Mouse (Mus musculus): ENCODE data around the gene Vstm2l. TPM values are rescaled to one million over a fixed set of nuclear protein-coding genes. Genes with fewer than 3 reads are reported as not detected.

Gene Vstm2l
- polyA plus RNA-seq, 1 experiment = 0.53 TPM

DNA sequence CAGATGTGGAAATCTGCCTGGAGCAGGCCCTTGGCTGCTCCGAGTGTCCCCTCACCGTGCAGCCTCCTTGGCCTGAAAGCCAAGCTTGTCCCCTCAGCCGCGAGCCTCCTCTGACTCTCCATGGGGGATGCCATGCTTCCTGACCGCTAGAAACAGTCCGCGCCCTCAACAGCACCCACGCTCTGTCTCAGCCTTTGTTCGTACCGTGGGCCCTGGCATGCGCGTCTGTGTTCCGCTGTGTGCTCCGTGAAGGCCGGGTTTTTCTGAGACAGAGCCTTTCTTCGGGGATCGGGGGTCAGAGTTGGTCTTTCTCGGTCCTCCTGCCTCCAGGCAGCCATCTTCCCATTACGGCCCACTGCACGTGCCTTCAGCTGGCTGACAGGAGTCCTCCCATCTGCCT lies 12.9 kb downstream of the Vstm2l start:
- H3K4me1 ChIP-seq (ENCODE audit: control insufficient read depth, insufficient read depth, low read length) = no peaks in the 10 kb centered on the region
- no peak for TF ChIP-seq POLR2A (IDR thresholded peaks at IDR 0.05; ENCODE audit: low read depth, low read length)
- no peak for TF ChIP-seq CTCF (conservative IDR thresholded peaks at IDR 0.05; ENCODE audit: insufficient read depth, insufficient read length, low read depth, low read length)
- 44% methylated on average over 20 of the region's 20 CpGs for WGBS

GRCm38 (mm10) chr2:157927815-157928214 lies 13.4 kb downstream of the Vstm2l start:
- TF ChIP-seq CTCF (conservative IDR thresholded peaks at IDR 0.05; ENCODE audit: insufficient read depth, insufficient read length, low read depth, low read length) = no peak
- no peak for TF ChIP-seq POLR2A (IDR thresholded peaks at IDR 0.05; ENCODE audit: low read depth, low read length)
- H3K4me3 ChIP-seq (ENCODE audit: insufficient read depth, low read depth, low read length) = no peak overlapping the region
- 39% methylated on average over 2 of the region's 2 CpGs for WGBS

More for the DNA sequence above, 12.9 kb downstream of the Vstm2l start:
- no peaks in the 10 kb centered on the region for H3K27me3 ChIP-seq (replicated peaks; ENCODE audit: control insufficient read depth, insufficient read depth, low read length)
- no peaks in the 10 kb centered on the region for H3K36me3 ChIP-seq (ENCODE audit: control insufficient read depth, insufficient read depth, low read length)
- H3K27ac ChIP-seq (ENCODE audit: insufficient read depth, low read depth, low read length) = no peak overlapping the region
- no peak overlapping the region for H3K4me3 ChIP-seq (ENCODE audit: insufficient read depth, low read depth, low read length)
- no peak for DNase-seq

GRCm38 (mm10) chr2:157932655-157933054 lies 18.2 kb downstream of the Vstm2l start:
- Histone ChIP-seq H3K4me3 (ENCODE audit: insufficient read depth, low read depth, low read length) (no peak overlapping the region), H3K4me1 (ENCODE audit: control insufficient read depth, insufficient read depth, low read length) (no peaks in the 10 kb centered on the region), H3K27ac (ENCODE audit: insufficient read depth, low read depth, low read length) (no peak overlapping the region), H3K27me3 (replicated peaks; ENCODE audit: control insufficient read depth, insufficient read depth, low read length) (no peaks in the 10 kb centered on the region), H3K36me3 (ENCODE audit: control insufficient read depth, insufficient read depth, low read length) (no peaks in the 10 kb centered on the region)
- 69% methylated on average over 4 of the region's 4 CpGs for whole genome bisulfite sequencing
- TF ChIP-seq CTCF (conservative IDR thresholded peaks at IDR 0.05; ENCODE audit: insufficient read depth, insufficient read length, low read depth, low read length) (peak; percentile 21; the same call in 1 of the 2 replicates), POLR2A (IDR thresholded peaks at IDR 0.05; ENCODE audit: low read depth, low read length) (no peak)
- DNase-seq = no peak

More at GRCm38 (mm10) chr2:157927815-157928214, 13.4 kb downstream of the Vstm2l start:
- no peak for DNase-seq
- no peaks in the 10 kb centered on the region for H3K36me3 ChIP-seq (ENCODE audit: control insufficient read depth, insufficient read depth, low read length)
- H3K4me1 ChIP-seq (ENCODE audit: control insufficient read depth, insufficient read depth, low read length) = no peaks in the 10 kb centered on the region
- H3K27me3 ChIP-seq (replicated peaks; ENCODE audit: control insufficient read depth, insufficient read depth, low read length) = no peaks in the 10 kb centered on the region
- H3K27ac ChIP-seq (ENCODE audit: insufficient read depth, low read depth, low read length) = no peak overlapping the region

- no peak overlapping the region for H3K4me3 ChIP-seq (ENCODE audit: insufficient read depth, low read depth, low read length)
- TF ChIP-seq CTCF (conservative IDR thresholded peaks at IDR 0.05; ENCODE audit: insufficient read depth, insufficient read length, low read depth, low read length) (no peak), POLR2A (IDR thresholded peaks at IDR 0.05; ENCODE audit: low read depth, low read length) (no peak)
- no peaks in the 10 kb centered on the region for H3K27me3 ChIP-seq (replicated peaks; ENCODE audit: control insufficient read depth, insufficient read depth, low read length)
- no peak overlapping the region for H3K27ac ChIP-seq (ENCODE audit: insufficient read depth, low read depth, low read length)
- no peaks in the 10 kb centered on the region for H3K36me3 ChIP-seq (ENCODE audit: control insufficient read depth, insufficient read depth, low read length)
- H3K4me1 ChIP-seq (ENCODE audit: control insufficient read depth, insufficient read depth, low read length) = no peaks in the 10 kb centered on the region
- 71% methylated on average over 11 of the region's 11 CpGs for WGBS
- DNase-seq = no peak
Measured at GRCm38 (mm10) chr2:157935444-157936171, 21.2 kb downstream of the Vstm2l start.

DNA sequence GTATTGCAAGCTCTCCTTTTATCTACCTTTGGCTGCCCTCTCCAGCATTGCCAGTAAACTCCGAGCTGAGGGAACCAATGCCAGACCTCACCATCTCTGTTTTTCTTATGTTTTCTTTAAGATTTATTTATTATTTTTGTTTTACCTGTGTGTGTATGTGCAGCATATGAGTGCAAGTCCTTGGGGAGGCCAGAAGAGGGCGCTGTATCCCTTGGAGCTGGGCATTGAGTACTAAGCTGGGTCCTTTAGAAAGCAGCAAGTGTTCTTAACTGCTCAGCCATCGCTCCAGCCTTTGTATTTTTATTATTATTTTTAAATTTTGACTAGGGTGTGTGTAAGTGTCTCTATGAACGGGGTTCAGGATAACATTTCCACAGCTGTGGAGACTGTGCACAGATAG lies 22.2 kb downstream of the Vstm2l start:
- no peak overlapping the region for H3K4me3 ChIP-seq (ENCODE audit: insufficient read depth, low read depth, low read length)
- TF ChIP-seq POLR2A (IDR thresholded peaks at IDR 0.05; ENCODE audit: low read depth, low read length) (no peak), CTCF (conservative IDR thresholded peaks at IDR 0.05; ENCODE audit: insufficient read depth, insufficient read length, low read depth, low read length) (no peak)
- 87% methylated on average over 4 of the region's 4 CpGs for WGBS

DNA sequence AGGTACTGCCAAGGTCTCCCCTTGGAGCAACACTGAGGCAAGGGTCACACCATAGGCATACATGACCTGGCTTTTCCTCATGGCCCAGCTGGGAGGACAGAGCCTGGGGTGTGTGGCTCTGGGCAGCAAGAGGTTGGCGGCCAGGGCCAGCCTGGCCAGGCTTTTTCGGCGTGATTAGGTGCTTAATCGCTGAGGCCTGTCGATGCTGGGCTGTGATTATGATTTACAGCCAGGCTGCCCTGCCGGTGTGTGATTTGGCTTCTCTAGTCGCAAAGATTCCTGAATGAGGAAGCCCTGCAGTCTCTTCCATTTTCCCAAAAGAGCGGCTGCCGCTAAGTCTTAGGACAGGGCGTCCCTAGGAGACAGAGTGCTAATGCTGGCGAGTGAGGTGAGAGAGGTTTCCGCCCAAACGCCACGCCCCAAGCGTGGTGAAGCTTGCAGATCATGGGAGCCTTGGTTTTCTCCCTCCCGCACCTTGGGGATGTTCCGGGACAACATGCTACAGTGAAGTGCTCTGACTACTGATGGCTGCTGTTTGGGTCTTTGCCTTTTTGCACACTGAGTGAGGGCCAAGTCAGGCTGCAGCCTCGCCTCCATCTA lies 26.2 kb downstream of the Vstm2l start:
- H3K4me1 ChIP-seq (ENCODE audit: control insufficient read depth, insufficient read depth, low read length) = no peaks in the 10 kb centered on the region
- no peak overlapping the region for H3K4me3 ChIP-seq (ENCODE audit: insufficient read depth, low read depth, low read length)
- H3K27ac ChIP-seq (ENCODE audit: insufficient read depth, low read depth, low read length) = no peak overlapping the region
- H3K27me3 ChIP-seq (replicated peaks; ENCODE audit: control insufficient read depth, insufficient read depth, low read length) = no peaks in the 10 kb centered on the region; the same call in 1 of the 2 replicates
- no peaks in the 10 kb centered on the region for H3K36me3 ChIP-seq (ENCODE audit: control insufficient read depth, insufficient read depth, low read length)
- DNase-seq = no peak
- 10% methylated on average over 18 of the region's 18 CpGs for WGBS
- TF ChIP-seq CTCF (conservative IDR thresholded peaks at IDR 0.05; ENCODE audit: insufficient read depth, insufficient read length, low read depth, low read length) = no peak
- no peak for TF ChIP-seq POLR2A (IDR thresholded peaks at IDR 0.05; ENCODE audit: low read depth, low read length)

More for the DNA sequence above, 22.2 kb downstream of the Vstm2l start:
- Histone ChIP-seq H3K4me1 (ENCODE audit: control insufficient read depth, insufficient read depth, low read length) (no peaks in the 10 kb centered on the region), H3K27ac (ENCODE audit: insufficient read depth, low read depth, low read length) (no peak overlapping the region), H3K27me3 (replicated peaks; ENCODE audit: control insufficient read depth, insufficient read depth, low read length) (no peaks in the 10 kb centered on the region), H3K36me3 (ENCODE audit: control insufficient read depth, insufficient read depth, low read length) (no peaks in the 10 kb centered on the region)
- DNase-seq = no peak

DNA sequence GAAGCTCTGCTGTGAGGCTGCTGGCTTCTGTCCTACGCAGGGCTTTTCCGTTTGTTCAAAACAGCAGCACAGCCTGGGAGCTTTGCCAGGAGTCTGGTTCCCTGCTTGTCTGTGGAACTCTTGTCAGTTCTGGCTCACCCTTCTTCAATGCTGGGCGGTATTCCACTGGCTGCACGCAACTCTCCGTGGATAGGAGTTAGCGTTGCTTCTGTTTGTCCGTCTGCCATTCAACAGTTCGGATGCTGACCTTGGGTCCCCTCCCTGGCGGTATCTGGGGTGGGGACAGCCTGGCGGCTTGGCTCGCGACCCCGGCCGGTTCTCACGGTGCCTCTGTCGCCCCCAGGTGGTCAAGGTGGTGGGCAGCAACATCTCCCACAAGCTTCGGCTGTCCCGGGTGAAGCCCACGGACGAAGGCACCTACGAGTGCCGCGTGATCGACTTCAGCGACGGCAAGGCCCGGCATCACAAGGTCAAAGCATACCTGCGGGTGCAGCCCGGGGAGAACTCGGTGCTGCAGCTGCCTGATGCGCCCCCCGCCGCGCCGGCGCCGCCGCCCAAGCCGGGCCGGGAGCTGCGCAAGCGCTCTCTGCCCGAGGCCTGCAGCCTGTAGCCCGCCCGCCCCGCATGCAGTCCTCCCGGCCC lies 29.2 kb downstream of the Vstm2l start:
- peak; percentile 86 for DNase-seq
- no peaks in the 10 kb centered on the region for H3K4me1 ChIP-seq (ENCODE audit: control insufficient read depth, insufficient read depth, low read length)
- no peak overlapping the region for H3K27ac ChIP-seq (ENCODE audit: insufficient read depth, low read depth, low read length)
- under 1% methylated on average over 47 of the region's 47 CpGs for WGBS
- H3K36me3 ChIP-seq (ENCODE audit: control insufficient read depth, insufficient read depth, low read length) = no peaks in the 10 kb centered on the region
- H3K27me3 ChIP-seq (replicated peaks; ENCODE audit: control insufficient read depth, insufficient read depth, low read length) = no peaks in the 10 kb centered on the region; the same call in 1 of the 2 replicates
- peak overlapping the region; percentile 34 for H3K4me3 ChIP-seq (ENCODE audit: insufficient read depth, low read depth, low read length)
- no peak for TF ChIP-seq POLR2A (IDR thresholded peaks at IDR 0.05; ENCODE audit: low read depth, low read length)
- peak; percentile 50; the same call in 1 of the 2 replicates for TF ChIP-seq CTCF (conservative IDR thresholded peaks at IDR 0.05; ENCODE audit: insufficient read depth, insufficient read length, low read depth, low read length)
